Mouse (Mus musculus) spleen, postnatal 10 days (tissue): ENCODE data around the gene Bub1b.

ENCODE experiments used
- DNase-seq, 2 experiments: peaks; one replicate each; pipeline ENCODE4 v3.0.0; 2021 to 2022; ENCODE audit warnings: low spot score in 2 of 2

Bub1b gene

DNA sequence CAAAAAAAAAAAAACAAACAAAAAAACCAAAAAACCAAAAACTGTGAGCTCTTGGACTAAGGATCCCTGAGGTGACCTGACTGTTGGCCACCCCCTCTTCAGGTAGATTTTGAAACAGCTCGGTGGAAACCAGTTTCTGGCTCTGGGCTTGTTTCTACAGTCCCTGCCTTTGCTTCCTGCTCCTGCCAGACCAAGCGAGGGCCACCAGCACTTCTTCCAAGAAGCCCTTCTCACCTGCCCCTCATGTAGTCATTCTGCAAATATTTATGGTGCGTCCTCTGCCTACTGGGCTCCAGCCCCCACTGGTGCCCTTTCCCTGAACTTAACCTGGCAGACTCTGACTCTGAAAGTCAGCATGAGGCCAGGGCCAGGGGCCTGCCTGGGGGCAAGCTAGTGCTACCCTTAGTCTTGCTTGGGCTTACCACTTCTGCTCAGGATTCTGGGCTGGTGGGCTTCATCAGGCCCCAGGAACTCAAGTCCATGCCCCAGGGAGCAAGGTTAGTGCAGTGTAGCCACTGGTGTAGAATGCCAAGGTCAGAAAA is 67.0 kb downstream of the Bub1b start:
- no peak for DNase-seq

GRCm38 (mm10) chr2:118665616-118666015 is 67.6 kb downstream of the Bub1b start:
- DNase-seq, result no peak

- no peak for DNase-seq
Measured at GRCm38 (mm10) chr2:118667181-118667580, 69.2 kb downstream of the Bub1b start.

GRCm38 (mm10) chr2:118669245-118669644 is 71.2 kb downstream of the Bub1b start:
- no peak for DNase-seq

DNA sequence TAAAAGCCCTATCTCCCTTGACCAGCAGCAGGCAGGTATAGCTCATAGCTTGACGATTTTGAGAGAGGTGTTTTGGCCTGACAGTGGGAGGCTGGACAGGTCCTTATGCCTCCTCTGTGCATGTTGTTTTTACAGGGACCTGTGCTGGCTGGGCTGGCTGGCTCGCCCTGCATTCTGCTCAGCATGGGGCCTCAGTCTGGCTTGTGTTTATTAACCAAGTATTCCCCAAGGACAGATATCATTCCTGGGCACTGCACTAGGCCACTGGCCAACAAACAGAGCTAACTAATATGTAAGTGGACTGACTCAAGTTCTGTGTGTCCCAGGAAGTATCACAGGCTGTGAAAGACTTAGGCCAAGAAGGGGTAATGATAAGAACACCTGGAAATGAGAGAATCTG is 71.8 kb downstream of the Bub1b start:
- no peak for DNase-seq

- DNase-seq, result no peak
Measured at GRCm38 (mm10) chr2:118671728-118672127, 73.7 kb downstream of the Bub1b start.

- DNase-seq, result no peak
Measured at GRCm38 (mm10) chr2:118673686-118674465, 75.9 kb downstream of the Bub1b start.

- DNase-seq, result no peak
Measured at GRCm38 (mm10) chr2:118674500-118674899, 76.5 kb downstream of the Bub1b start.

DNA sequence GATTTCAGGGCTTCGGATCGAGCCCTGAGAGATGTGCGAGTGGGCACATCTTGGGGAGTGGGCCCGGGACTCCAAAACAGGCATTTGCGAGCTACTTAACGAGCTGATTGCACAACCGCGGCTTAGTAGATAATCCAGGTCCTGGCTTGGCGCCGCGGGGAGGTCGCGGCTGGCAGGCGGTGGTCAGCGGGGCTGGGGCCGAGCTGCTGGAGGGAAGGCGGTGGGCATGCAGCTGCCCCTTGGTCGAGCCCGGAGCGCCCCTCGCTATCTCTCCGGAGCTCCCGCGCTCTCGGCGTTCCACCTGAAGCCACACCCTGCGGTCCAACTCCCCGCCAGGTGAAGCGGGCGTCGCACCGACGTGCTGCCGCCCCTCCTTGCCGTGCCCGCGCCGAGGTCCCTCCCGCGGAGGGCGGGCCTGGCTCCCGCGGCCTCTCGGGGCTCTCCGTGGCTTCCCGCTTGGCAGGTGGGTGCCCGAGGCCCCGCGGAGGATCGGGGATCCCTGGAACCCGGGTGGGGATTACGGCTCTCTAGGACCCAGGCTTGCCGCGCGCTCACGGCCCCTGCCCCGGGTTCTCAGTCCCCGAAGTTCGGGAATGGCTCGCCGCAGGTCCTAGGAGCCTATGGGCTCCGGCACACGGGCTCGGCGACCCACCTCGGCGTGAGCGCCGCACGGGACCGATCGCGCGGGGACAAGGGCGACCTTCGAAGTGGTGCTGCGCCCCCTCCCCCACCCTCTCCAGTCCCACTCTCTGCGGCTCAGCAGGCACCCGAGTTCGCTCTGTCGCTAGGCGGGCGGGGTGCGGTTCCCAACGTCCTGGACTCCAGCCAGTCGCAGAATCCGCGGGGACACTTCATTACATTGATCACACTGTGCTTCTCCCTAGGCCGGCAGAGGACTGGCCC is 79.1 kb downstream of the Bub1b start:
- DNase-seq, result peak in 1 of 2 experiments; percentile 46

DNA sequence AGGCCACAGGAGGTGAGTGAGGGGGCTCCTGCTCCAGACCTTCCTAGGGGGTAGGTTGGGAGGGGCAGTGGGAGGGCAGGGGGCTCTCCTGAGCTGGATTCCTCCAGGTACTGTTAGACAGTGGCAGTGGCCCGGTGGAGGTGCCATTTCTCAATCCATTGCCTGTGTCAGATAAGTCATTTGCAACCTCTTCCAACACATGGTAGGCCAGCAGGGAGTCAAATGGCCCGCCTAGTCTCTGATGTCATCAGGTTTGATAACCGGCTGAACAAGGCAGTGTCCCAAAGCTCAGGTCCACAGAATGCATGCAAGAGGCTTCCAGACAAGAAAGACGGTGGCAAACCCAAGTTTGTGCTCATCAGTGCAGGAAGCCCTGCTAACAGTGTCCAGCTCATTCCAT is 79.8 kb downstream of the Bub1b start:
- DNase-seq, result no peak

GRCm38 (mm10) chr2:118679577-118679976 is 81.6 kb downstream of the Bub1b start:
- no peak for DNase-seq

- DNase-seq, result no peak
Measured at GRCm38 (mm10) chr2:118680926-118681325, 82.9 kb downstream of the Bub1b start.

- DNase-seq, result no peak
Measured at GRCm38 (mm10) chr2:118682544-118683260, 84.7 kb downstream of the Bub1b start.

DNA sequence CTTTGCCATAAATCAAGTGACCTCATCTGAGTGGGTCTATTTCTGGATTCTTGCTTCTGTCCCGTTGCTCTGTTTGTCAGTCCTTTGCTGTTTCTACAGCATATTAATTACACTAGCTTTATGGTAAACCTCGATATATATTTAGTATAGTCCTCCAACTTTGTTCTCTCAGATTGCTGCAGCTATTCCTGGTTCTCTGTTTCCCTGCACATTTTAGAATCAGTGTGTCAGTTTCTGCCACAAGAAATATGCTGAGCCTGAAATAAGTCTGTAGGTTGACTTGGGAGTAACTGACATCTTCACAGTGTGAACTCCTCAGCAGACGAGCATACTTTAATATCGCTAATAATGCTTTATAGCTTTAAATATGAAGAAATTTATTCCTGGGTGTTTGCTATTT is 87.1 kb downstream of the Bub1b start:
- no peak for DNase-seq

DNA sequence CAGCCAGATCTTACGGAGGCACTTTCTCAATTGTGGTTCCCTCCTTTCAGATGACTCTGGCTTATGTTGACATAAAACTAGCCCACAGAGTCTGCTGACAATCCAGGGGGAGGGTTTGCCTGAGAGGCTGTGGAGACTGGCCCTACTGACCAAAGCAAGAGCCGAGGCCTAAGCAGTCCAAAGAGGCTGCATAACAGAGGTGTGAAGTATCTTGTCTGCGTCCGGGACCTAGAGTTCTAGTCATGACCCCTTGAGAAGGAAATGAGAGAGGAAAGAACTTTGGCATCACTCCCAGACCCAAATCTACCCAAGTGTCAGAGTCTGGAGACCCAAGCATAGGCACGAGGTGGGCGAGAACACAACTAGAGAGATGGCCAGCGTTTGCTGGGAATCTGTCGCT is 88.7 kb downstream of the Bub1b start:
- no peak for DNase-seq

GRCm38 (mm10) chr2:118687791-118688190 is 89.8 kb downstream of the Bub1b start:
- no peak for DNase-seq

- no peak for DNase-seq
Measured at GRCm38 (mm10) chr2:118689875-118690274, 91.9 kb downstream of the Bub1b start.
